Mouse (Mus musculus) C2C12 (cell line): Measurements from ENCODE around the gene Olfr768. TPM values are rescaled to one million over a fixed set of nuclear protein-coding genes. Genes with fewer than 3 reads are reported as not detected.
"Not testable (repeated sequence)": the region's sequence is repeated elsewhere in the genome, so short reads cannot be mapped to it uniquely, and the experiment has no call there.

ENCODE experiments used
- H3K27me3 ChIP-seq: one replicate; pipeline ENCODE4 v1.6.1; 2011; ENCODE audit not compliant: control insufficient read depth, insufficient read depth, insufficient read length
- H3K36me3 ChIP-seq: one replicate; pipeline ENCODE4 v1.6.1; 2011; ENCODE audit not compliant: control insufficient read depth, insufficient read depth
- H3K4me3 ChIP-seq: one replicate; pipeline ENCODE4 v1.5.1; 2011; ENCODE audit warnings: mild to moderate bottlenecking, control low read depth; ENCODE audit not compliant: poor library complexity, insufficient read depth, severe bottlenecking
- H3K79me2 ChIP-seq: one replicate; pipeline ENCODE4 v1.6.1; 2011; ENCODE audit not compliant: control insufficient read depth, insufficient read depth
- H3K79me3 ChIP-seq: one replicate; pipeline ENCODE4 v1.6.1; 2011; ENCODE audit warnings: low read depth, control low read depth
- H3ac ChIP-seq: one replicate; pipeline ENCODE3; 2011; ENCODE audit warnings: low read depth; ENCODE audit not compliant: control insufficient read depth, insufficient read length
- CEBPB ChIP-seq: IDR thresholded peaks from one replicate; pipeline ENCODE4 v1.6.1; 2011; ENCODE audit warnings: low read depth, mild to moderate bottlenecking, control low read depth, moderate library complexity
- CTCF ChIP-seq: IDR thresholded peaks from one replicate; pipeline ENCODE4 v1.5.1; 2011; ENCODE audit not compliant: control insufficient read depth, insufficient read depth, insufficient read length
- FOSL1 ChIP-seq: IDR thresholded peaks from one replicate; pipeline ENCODE4 v1.8.0; 2011; ENCODE audit warnings: mild to moderate bottlenecking, low read length; ENCODE audit not compliant: poor library complexity, insufficient read depth, severe bottlenecking
- MAX ChIP-seq: IDR thresholded peaks from one replicate; pipeline ENCODE4 v1.6.1; 2011; ENCODE audit warnings: mild to moderate bottlenecking, control low read depth
- MYOD1 ChIP-seq: IDR thresholded peaks from one replicate; pipeline ENCODE4 v1.6.1; 2011; ENCODE audit warnings: low read depth; ENCODE audit not compliant: control insufficient read depth, insufficient read length
- MYOG ChIP-seq: IDR thresholded peaks from one replicate; pipeline ENCODE4 v1.6.1; 2011; ENCODE audit not compliant: control insufficient read depth, insufficient read length; ENCODE audit errors: extremely low read depth
- USF1 ChIP-seq: IDR thresholded peaks from one replicate; pipeline ENCODE4 v1.6.1; 2011; ENCODE audit warnings: low read depth, mild to moderate bottlenecking, control low read depth, moderate library complexity
- polyA plus RNA-seq: library from polyadenylated mRNA; unstranded; fragments of >200 nt; fragmentation: generic; extraction: Trizol; gene quantifications from one replicate; pipeline ENCODE4 v1.2.1, GENCODE M21; 2012; ENCODE audit warnings: missing spikeins

Gene Olfr768
- polyA plus RNA-seq, 1 experiment, result not detected

- Histone ChIP-seq H3ac (no peak within 1 kb of the TSS), H3K79me2 (no peaks in the 10 kb centered on the region), H3K27me3 (no peaks in the 10 kb centered on the region), H3K79me3 (no peaks in the 10 kb centered on the region), H3K36me3 (no peaks in the 10 kb centered on the region), H3K4me3 (no peak within 1 kb of the TSS)
- TF ChIP-seq MYOD1 (no peak), CTCF (no peak), USF1 (no peak), MAX (no peak), MYOG (no peak), FOSL1 (no peak), CEBPB (no peak)
Measured at GRCm38 (mm10) chr10:129068877-129069276, 30.3 kb downstream of the Olfr768 start, which contains the start of gene Olfr766-ps1. Gene Olfr766-ps1 (minus strand): TSS chr10:129068977.

- H3K4me3 ChIP-seq, H3K79me2 ChIP-seq, H3K36me3 ChIP-seq, H3ac ChIP-seq, H3K79me3 ChIP-seq, H3K27me3 ChIP-seq: not testable (repeated sequence)
Measured at GRCm38 (mm10) chr10:129049898-129050297, 49.3 kb downstream of the Olfr768 start, which contains the start of gene Olfr765. Gene Olfr765 (minus strand): TSS chr10:129049998.

Other genes starting within 250 kb of the Olfr768 start
- gene Gdf11, start 207.7 kb downstream of the Olfr768 start, polyA plus RNA-seq, result 17.0 TPM
- gene Cd63, start 198.4 kb downstream of the Olfr768 start, polyA plus RNA-seq, result 2,043 TPM
- gene Rdh5, start 176.5 kb downstream of the Olfr768 start, polyA plus RNA-seq, result 12.6 TPM
- gene Bloc1s1, start 175.3 kb downstream of the Olfr768 start, polyA plus RNA-seq, result 204 TPM
- gene Itga7, start 165.6 kb downstream of the Olfr768 start, polyA plus RNA-seq, result 100 TPM
- gene Mettl7b, start 138.4 kb downstream of the Olfr768 start, polyA plus RNA-seq, result not detected
- not detected for gene Olfr9, start 109.9 kb downstream of the Olfr768 start, polyA plus RNA-seq
- not detected for gene Olfr763, start 88.6 kb downstream of the Olfr768 start, polyA plus RNA-seq
- gene Olfr764-ps1, start 59.5 kb downstream of the Olfr768 start, polyA plus RNA-seq, result not detected
- not detected for gene Olfr765, start 49.4 kb downstream of the Olfr768 start, polyA plus RNA-seq
- gene Olfr766-ps1, start 30.4 kb downstream of the Olfr768 start, polyA plus RNA-seq, result not detected
- gene Olfr767, start 16.5 kb downstream of the Olfr768 start, polyA plus RNA-seq, result not detected
- not detected for gene Olfr769, start 18.5 kb upstream of the Olfr768 start, polyA plus RNA-seq
- not detected for gene Olfr770, start 39.6 kb upstream of the Olfr768 start, polyA plus RNA-seq
- gene Olfr771, start 65.4 kb upstream of the Olfr768 start, polyA plus RNA-seq, result not detected
- gene Olfr772, start 78.5 kb upstream of the Olfr768 start, polyA plus RNA-seq, result not detected
- not detected for gene Olfr773, start 88.0 kb upstream of the Olfr768 start, polyA plus RNA-seq
- not detected for gene Olfr774, start 136.8 kb upstream of the Olfr768 start, polyA plus RNA-seq
- gene Olfr775, start 149.0 kb upstream of the Olfr768 start, polyA plus RNA-seq, result not detected
- gene Olfr776, start 159.8 kb upstream of the Olfr768 start, polyA plus RNA-seq, result not detected
- not detected for gene Olfr777, start 172.1 kb upstream of the Olfr768 start, polyA plus RNA-seq
- not detected for gene Olfr780, start 218.7 kb upstream of the Olfr768 start, polyA plus RNA-seq
- gene Olfr781, start 229.5 kb upstream of the Olfr768 start, polyA plus RNA-seq, result not detected
- gene Olfr782, start 249.5 kb upstream of the Olfr768 start, polyA plus RNA-seq, result not detected